Mouse (Mus musculus): ENCODE measurements around the gene Klhdc8a.

Klhdc8a gene

GRCm38 (mm10) chr1:132319242-132319641, 20.8 kb downstream of the Klhdc8a start:
- DNase-seq: peak; percentile 58

- no peak for DNase-seq
Measured at GRCm38 (mm10) chr1:132321821-132322580, 23.6 kb downstream of the Klhdc8a start.

DNA sequence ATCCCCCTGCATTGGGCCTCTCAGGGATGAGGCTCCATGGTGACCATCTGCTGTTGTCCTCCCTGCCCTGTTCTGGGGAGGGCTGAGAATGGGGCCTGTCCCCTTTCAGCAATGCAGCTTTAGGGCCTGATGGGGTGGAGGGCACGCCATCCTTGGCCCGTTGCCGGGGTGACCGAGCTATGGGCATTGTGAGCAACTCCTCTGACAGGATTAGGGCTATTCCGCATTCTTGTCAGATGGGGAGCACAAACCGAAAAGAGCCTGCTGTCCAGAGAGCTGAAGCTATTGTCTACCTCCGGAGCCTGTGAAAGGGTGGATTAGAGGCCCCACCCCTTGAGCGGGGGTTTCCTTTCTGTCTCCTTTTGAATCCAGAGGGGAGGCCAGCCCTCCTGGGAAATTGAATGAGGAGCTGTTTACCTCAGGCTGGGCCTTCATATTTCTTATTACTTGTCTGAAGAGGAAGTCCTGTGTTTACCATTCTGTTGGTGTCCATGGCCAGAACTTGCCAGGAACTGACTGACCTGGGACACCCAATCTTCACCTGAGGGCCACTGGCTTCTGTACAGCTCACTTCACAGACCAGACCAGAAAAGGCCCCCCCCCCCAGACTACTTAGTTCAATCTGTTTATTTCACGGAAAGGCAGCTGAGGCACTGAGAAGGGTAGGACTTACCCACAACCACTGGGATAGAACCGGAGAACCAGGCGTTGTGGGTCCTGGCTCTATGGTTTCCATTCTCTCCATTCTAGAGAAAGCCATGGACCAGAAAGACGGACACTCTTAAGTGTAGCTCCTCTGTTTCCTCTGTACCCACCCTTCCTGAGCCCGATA, 24.5 kb downstream of the Klhdc8a start:
- peak; percentile 54 for DNase-seq

DNA sequence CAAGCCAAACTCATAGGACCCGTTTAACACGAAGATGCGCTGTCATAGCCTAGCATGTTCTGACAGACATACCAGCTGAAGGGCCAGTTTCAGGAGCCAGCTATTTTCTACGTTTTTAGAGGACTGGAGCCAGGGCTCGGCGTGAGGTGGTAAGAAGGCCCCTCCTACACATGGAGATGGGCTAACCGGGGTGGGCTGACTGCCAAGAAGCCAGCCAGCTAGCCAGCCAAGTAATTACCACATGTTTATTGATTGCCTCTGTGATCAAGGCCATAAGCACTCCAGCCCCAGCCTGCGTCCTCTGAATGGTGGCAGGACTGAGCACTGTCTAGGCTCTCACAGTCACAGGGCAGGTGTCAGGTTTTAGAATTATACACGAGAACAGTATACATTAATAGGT, 28.4 kb downstream of the Klhdc8a start:
- peak; percentile 28 for DNase-seq

DNA sequence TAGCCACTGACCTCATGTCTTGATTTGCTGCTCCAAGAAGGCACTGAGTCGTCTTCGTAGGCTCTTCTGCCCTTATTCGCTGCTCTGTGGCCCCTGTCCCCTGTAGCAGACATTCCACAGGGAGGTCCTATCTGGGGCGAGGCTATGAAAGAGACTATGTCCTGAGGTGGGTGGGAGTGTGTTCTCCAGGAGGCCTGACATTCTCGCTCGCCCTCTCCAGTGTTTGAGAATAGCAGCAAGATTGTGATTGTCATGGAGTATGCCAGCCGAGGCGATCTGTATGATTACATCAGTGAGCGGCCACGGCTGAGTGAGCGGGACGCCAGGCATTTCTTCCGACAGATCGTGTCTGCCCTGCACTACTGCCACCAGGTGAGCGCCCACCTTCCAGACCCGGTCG, 29.1 kb downstream of the Klhdc8a start:
- no peak for DNase-seq

DNA sequence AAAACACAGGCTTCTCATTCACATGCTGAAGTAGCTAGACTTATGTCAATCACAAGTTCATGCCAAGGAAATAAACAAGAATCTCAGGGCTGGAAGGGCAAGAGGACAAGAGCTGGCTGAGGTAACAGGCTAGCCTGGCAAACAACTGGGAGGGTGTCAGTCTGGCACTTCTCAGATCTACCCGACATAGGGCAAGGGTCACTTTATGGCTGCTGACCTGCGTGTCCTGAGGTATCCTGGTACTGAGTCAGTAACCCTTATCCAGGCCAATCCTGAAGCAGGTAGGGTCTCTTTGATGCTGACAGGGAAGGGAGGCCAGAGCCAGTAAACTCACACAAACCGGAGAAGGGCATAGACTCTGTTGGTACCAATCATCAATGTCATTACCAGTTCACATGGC, 30.1 kb downstream of the Klhdc8a start:
- no peak for DNase-seq

DNA sequence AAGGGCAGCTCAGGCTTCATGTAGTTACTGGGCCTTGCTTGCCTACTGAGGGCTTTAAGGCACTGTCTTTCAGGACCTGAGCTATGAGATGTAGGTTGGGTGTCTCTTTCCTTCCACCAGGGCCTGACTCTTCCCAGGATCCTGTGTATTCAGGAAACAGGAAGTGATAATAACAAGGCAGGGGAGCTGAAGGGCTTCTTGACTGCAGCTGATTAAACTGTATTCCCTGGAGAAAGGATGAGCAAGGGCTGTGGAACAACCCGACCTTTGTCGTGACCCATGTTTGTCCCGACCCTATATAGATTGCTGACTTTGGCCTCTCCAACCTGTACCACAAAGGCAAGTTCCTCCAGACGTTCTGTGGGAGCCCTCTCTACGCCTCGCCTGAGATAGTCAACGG, 31.2 kb downstream of the Klhdc8a start:
- DNase-seq: no peak

- DNase-seq: no peak
Measured at GRCm38 (mm10) chr1:132330397-132330796, 32.0 kb downstream of the Klhdc8a start.

GRCm38 (mm10) chr1:132331283-132331682, 32.9 kb downstream of the Klhdc8a start:
- DNase-seq: no peak

GRCm38 (mm10) chr1:132333201-132333600, 34.8 kb downstream of the Klhdc8a start:
- DNase-seq: no peak

GRCm38 (mm10) chr1:132333675-132334141, 35.3 kb downstream of the Klhdc8a start:
- DNase-seq: no peak

DNA sequence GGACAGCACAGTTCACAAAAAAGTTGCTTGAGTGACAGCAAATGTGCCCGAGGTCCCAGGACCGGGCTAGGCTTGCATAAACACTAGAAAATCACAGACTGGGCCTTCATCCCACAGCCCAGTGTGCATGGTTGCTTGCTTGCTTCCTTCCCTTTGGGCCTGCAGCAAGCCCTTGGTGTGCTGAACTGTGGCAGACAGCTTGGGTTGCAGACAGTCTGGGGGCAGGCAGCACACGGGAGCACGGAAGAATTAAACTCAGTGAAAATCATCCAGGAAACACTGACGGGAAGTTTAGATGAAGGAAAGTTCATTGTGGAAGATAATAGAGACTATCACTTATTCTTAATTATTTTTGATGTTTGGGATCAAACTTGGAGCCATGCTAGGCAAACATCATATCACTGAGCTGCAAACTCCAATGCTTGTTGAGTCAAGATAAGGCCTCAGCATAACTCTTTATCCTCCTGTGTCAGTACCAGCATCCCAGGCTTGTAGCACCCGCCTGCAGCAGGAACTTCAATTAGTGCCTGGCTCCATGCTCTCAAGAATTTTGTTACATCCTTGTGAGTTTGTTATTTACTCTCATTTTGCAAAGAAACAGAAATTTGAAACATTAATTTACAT, 35.9 kb downstream of the Klhdc8a start:
- DNase-seq: no peak

GRCm38 (mm10) chr1:132335378-132335965, 37.0 kb downstream of the Klhdc8a start:
- DNase-seq: no peak

GRCm38 (mm10) chr1:132336921-132337320, 38.5 kb downstream of the Klhdc8a start:
- DNase-seq: no peak

DNA sequence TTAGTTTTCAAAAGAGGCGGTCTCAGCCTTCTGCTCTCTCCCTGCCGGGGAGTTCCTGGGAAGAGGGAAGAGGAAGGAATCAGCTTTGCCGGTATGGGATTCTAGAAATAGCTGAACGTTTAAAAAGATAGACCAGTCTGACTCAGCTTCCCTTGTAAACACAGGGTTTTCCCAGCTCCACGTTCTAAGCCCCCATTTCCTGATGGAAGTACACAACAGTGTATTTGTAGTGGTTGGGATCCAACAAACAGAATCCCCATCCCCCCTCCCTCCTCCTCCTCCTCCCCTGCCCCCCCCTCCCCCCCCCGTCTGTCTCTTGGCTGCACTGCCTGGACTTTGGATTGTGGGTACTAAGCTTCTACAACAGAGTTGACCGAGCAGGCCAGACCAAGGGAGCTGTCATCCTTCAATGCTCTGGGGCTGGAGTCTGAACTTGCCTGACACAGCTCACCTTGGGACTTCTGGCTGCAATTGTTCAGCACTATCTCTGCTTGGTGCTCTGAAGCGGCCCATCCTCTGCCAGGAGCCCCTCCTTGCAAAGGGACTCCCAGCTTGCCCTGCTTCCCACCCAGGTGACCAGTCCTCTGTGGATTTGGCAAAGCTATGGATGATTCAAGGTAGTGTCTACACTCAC, 39.7 kb downstream of the Klhdc8a start:
- no peak for DNase-seq

DNA sequence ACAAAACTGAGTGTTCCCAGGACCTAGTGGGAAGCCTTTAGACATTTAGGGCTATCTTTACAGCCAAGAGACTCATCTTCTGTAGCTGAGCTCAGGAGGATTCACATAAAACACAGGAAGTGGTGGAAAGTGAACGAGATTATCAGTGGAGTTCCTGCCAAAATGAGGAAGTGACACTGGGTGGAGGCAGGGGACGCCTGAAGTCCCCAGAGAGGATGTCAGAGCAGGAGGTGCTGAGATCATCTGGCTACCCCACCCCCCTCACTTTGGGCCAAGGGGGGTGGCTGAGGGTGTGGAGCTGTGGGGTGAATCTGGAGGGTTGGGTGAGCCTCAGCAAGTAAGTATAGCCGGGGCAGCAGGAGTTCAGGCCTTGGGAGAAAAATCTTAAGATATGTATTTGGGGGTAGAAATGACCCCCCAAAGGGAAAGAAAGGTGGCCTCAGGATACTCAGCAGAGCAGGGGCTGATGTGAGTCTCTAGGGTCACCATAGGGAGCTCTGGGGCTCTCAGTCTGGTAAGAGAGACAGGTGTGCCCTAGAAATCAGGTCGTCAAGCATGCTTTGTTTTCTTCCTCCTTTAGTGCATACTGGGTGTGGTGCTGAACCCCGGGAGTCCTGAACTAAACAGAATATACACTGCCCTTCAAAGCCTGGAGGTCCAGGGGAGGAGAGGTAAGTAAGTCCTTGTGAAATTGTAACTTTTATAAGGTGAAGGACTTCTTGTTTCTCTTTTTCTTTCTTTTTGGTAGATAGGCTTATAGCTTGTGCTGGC, 43.5 kb downstream of the Klhdc8a start:
- DNase-seq: no peak

- DNase-seq: no peak
Measured at GRCm38 (mm10) chr1:132342518-132342917, 44.1 kb downstream of the Klhdc8a start.

GRCm38 (mm10) chr1:132343191-132343590, 44.8 kb downstream of the Klhdc8a start:
- no peak for DNase-seq

- DNase-seq: no peak
Measured at GRCm38 (mm10) chr1:132343656-132344055, 45.2 kb downstream of the Klhdc8a start.

- DNase-seq: no peak
Measured at GRCm38 (mm10) chr1:132345514-132345913, 47.1 kb downstream of the Klhdc8a start.

DNA sequence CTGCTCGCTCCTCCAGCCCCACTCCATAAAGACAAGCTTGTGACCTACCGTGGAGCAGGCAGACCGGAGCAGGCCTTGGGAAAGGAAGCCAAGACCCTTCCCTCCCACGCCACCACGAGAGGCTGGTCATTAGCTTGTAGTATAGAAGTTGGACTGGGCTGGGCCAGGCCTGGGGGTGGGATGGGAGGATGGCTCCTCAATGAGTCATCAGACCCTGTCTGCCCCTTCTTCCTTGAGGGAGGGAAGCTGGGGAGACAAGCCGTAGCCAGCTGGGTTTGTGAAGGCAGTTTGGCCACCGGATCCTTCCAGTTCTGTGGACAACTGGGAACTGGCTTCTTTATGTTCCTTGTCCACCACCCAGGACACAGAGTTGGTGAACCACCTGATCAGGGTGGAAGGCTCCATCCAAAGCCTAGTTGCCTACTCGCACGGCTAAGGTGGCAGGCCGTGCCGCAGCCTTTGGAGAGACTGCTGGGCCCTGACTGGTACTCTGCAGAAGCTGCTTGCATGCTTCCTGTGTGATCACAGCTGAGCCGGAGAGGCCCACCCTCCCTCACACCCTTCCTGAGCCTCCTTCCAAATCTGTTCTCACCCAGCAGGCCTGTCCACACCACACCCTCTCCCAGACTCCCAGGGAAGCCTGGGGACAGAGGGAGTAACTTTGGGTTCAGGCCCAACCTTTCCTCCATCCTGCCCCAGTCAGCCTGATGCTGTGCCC, 47.9 kb downstream of the Klhdc8a start:
- DNase-seq: no peak

All from right cerebral cortex, postnatal 4 days (tissue).